Mouse (Mus musculus) E14TG2a.4 (cell line): ENCODE results near the gene Serinc1.

Experiments used
- CTCF ChIP-seq: conservative IDR thresholded peaks from 2 replicates; pipeline ENCODE4 v1.5.1; 2014; ENCODE audit warnings: low read length
- NANOG ChIP-seq: IDR thresholded peaks from 2 replicates; pipeline ENCODE4 v1.6.1; 2014; ENCODE audit warnings: borderline replicate concordance, low read length, mixed read lengths
- POU5F1 ChIP-seq: IDR thresholded peaks from 2 replicates; pipeline ENCODE4 v1.6.1; 2014; ENCODE audit warnings: low read length, borderline replicate concordance

- no peak for TF ChIP-seq CTCF
- no peak for TF ChIP-seq NANOG
- TF ChIP-seq POU5F1: no peak
These were observed 45.7 kb downstream of the Serinc1 start for GRCm38 (mm10) chr10:57486542-57487071.
